Mouse (Mus musculus): ENCODE results near the gene Large1. TPM values are rescaled to one million over a fixed set of nuclear protein-coding genes. Genes with fewer than 3 reads are reported as not detected.

The Large1 gene
- total RNA-seq, 2 experiments from 2014 or later = 17.7 to 19.0 TPM

DNA sequence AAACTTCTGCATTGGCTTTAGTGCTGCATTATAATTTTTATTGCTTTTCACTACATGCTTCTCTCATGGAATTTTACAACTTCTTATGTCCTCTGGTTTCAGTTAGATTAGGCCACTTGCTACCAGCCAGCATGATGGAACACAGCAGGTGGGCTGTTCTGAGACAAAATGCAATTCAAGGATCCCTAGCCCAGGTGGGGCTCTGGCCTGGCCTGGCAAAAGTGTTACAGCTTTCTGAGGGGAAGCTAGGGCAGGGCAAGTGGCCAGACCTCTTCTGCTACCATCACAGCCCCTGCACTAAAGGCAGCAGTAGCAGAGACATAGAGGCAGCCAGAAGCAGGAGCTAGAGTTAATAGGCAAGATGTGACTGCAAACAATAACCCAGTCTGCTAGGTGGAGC, 506.5 kb downstream of the Large1 start:
- no peak for DNase-seq
- intact Hi-C loops (cut with DNase I; ENCODE audit: low total_unique reads) = no loop called here

GRCm38 (mm10) chr8:72835863-72836262, 517.5 kb downstream of the Large1 start:
- DNase-seq = no peak
- intact Hi-C loops (cut with DNase I; ENCODE audit: low total_unique reads) = no loop called here

DNA sequence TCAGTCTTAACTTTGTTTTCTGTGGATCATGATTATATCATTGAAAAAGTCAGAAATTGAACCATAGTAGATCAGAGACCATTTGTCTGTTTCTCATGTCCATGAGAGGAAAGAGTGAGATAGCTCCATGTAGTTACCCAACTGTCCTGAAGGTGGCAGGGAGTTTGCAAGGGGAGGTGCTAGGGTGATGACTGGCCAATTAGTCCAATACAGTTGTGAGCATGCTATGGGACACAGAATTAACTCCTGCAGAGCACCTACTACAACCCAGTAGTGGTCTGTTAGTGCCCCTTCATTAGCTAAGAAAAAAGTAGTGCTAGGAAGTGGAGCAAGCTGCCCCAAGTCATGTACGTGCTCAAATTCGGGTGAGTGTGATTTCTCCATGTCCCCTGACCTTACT, 520.2 kb downstream of the Large1 start:
- intact Hi-C loops (cut with DNase I; ENCODE audit: low total_unique reads) = no loop called here

GRCm38 (mm10) chr8:72832371-72832770, 521.0 kb downstream of the Large1 start:
- intact Hi-C loops (cut with DNase I; ENCODE audit: low total_unique reads) = no loop called here

More for the DNA sequence above, 520.2 kb downstream of the Large1 start:
- no peak for DNase-seq

DNA sequence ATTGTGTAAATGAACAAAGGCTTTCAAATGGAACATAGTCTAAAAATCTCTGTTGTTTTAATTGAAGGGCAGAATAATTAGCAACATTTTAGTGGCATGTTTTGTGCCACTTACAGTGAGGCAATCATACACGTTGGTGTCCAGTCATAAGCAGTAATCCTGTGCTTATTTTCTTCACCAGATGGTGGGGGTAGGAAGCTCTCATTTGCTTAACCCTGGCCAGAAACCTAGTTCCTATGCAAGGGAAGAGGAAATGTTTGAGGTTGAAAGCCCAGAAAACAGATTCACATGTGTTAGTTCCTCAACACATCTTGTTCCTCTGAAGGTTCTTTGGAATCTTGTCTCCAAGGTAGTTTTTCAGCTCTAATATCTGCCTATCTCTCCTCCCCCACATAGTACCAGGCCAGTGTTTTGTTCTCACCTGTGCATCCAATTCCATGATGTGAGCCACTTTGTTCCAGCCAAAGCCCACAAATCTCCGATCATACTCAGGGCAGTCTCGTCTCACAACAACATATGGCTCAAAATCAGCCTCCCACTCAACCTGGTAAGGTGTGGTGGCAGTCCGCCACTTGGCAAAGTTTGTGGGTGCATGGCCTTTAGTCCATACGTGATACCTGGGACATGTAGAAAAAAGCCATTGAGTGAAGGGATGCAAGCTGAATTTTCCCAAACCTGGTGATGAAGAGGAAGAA, 535.5 kb downstream of the Large1 start:
- DNase-seq = no peak
- intact Hi-C loops (cut with DNase I; ENCODE audit: low total_unique reads) = no loop called here

More at GRCm38 (mm10) chr8:72832371-72832770, 521.0 kb downstream of the Large1 start:
- DNase-seq = no peak

DNA sequence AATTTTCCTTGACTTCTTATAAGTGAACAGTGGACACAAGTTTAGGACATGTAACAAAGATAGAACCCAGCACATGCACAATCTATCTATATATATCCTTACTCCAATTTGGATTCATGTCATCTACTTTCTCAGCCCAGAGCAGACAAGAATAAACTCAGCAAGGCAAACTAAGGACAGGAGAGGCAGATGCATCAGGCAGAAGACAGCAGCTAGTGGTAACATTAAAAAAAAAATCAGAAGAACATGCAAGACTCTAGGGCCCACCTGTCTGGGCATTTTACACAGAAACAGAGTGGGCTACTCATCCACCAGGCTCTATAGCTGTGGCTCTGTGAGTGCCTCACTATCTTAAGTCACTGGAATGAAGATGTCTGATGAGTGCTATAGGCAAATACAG, 536.7 kb downstream of the Large1 start:
- no peak for DNase-seq
- intact Hi-C loops (cut with DNase I; ENCODE audit: low total_unique reads) = no loop called here

- no peak for DNase-seq
- intact Hi-C loops (cut with DNase I; ENCODE audit: low total_unique reads) = no loop called here
These were observed 537.7 kb downstream of the Large1 start for GRCm38 (mm10) chr8:72815681-72816080.

DNA sequence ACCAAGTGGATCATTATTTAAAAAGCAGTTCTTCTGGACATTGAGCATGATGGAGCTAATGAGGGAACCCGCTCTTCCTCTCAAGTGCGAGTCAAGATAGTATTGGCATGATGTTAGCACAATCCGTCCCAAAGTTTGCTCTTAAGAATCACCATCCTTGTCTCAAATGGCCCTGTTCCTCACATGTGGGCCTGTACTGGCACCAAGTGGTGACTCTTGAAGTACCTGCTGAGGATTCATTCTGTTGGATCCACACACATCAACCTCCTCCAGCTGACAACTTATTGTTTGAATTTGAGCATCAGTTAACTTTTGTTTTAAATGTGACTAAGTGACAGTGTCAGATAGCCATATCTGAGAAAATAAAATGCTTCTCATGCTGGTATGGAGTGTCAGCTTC, 540.6 kb downstream of the Large1 start:
- intact Hi-C loops (cut with DNase I; ENCODE audit: low total_unique reads) = no loop called here
- DNase-seq = no peak

- DNase-seq = no peak
- intact Hi-C loops (cut with DNase I; ENCODE audit: low total_unique reads) = no loop called here
These were observed 551.8 kb downstream of the Large1 start for GRCm38 (mm10) chr8:72801583-72801982.

DNA sequence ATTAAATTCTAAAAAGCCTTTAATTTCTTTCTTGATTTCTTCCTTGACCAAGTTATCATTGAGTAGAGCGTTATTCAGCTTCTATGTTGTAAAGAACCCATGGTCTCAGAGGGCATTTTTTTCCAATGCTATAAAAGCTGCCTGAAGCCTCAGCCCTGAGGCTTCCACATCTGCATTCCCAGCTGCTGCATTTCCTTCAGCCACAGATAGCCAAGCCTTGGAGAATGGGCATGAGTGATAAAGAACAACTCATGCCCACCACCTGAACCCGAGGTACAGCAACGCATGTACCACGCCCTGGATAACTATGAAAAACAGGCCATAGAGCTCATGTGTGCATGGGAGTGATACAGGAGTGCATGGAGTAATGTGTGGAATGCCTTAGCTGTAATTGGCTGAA, 572.7 kb downstream of the Large1 start:
- no peak for DNase-seq
- intact Hi-C loops (cut with DNase I; ENCODE audit: low total_unique reads) = no loop called here

DNA sequence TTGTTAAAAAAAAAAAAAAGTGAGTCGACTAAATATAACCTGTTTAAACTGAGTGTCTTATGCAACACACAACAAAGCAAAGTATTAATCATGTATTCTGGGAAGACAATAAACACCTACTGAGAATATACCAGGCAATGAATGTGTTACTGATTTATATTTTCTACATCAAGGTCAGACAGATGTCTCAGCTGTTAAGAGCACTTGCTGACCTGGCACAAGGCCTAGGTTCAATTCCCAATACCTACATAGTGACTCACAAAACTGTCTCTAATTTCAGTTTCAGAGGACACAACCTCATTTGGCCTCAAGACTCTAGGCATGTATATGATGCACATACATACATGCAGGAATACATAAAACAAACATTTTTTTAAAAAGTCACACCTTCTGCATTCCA, 575.5 kb downstream of the Large1 start:
- no peak for DNase-seq

GRCm38 (mm10) chr8:72766777-72767176, 586.6 kb downstream of the Large1 start:
- intact Hi-C loops (cut with DNase I; ENCODE audit: low total_unique reads) = no loop called here

More for the DNA sequence above, 575.5 kb downstream of the Large1 start:
- intact Hi-C loops (cut with DNase I; ENCODE audit: low total_unique reads) = no loop called here

GRCm38 (mm10) chr8:72765696-72766095, 587.6 kb downstream of the Large1 start:
- DNase-seq = no peak
- intact Hi-C loops (cut with DNase I; ENCODE audit: low total_unique reads) = no loop called here

More at GRCm38 (mm10) chr8:72766777-72767176, 586.6 kb downstream of the Large1 start:
- no peak for DNase-seq

Small RNAs within 50 kb of the gene (microRNA-seq; reads per million reads assigned to microRNA genes)
- 0.32 to 0.50 reads per million in 2 experiments for gene Mir28b

Data from gastrocnemius, postnatal 14 days (tissue).